Mouse (Mus musculus) neural tube, embryonic 10.5 days (tissue): ENCODE results near the gene Kptn.

ENCODE experiments used
- DNase-seq: peaks from one replicate; pipeline ENCODE4 v3.0.0-alpha.2; 2017; ENCODE audit warnings: low spot score; ENCODE audit errors: extremely low spot score

Kptn gene

DNA sequence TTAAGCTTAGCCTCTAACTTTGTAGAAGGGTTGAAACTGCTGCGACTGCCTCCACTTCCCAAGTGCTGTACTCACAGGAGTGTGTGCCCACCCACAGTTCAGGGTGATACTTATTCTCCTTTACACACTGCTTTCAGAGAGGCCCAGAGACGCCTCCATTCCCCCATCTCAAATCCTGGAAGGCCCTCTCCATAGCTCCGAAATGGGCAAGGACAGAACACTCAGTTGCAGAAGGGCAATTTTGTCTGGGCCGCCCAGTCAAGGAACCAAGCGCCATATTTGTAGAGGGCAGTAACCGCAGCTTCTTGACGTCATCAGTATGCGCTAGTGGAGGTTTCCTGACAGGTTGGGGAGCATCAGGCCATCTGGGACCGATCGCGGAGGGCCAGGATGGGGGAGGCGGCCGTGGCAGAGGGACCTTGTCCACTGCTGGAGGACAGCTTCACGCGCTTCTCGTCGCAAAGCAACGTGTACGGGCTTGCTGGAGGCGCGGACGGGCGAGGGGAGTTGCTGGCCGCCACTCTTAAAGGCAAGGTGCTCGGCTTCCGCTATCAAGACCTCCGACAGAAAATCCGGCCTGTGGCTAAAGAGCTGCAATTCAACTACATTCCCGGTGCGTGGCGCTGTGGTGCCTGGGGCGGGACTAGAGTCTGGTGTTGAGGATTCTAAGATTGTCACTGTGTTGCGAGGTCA is at the start of gene Kptn:
Gene Kptn (plus strand): TSS at position 327 of the 693 bp plus-strand sequence.
- DNase-seq: peak; percentile 95

GRCm38 (mm10) chr7:16070846-16071245 is 48.8 kb upstream of the Kptn start:
- no peak for DNase-seq

DNA sequence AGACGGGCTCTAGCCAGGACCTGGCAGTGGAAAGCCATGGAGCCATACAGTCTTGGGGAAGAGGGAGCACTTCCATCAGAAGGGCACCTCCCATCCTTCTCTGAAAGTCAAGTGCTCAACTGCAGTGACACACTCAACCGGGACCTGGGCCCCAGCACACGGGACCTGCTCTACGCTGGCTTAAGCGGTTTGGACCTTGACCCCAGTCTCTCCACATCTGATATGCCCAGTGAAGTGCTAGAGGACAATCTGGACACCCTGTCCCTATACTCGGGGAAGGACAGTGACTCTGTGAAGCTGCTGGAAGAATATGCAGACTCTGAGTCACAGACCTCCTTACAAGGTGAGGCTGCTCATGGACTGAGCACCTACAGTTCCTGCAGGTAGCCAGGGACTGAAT is 47.8 kb upstream of the Kptn start:
- no peak for DNase-seq

- DNase-seq: no peak
Observed at GRCm38 (mm10) chr7:16079947-16080346, 39.7 kb upstream of the Kptn start.

- no peak for DNase-seq
Observed at GRCm38 (mm10) chr7:16080581-16080980, 39.1 kb upstream of the Kptn start.

- no peak for DNase-seq
Observed at GRCm38 (mm10) chr7:16083361-16083760, 36.3 kb upstream of the Kptn start.

DNA sequence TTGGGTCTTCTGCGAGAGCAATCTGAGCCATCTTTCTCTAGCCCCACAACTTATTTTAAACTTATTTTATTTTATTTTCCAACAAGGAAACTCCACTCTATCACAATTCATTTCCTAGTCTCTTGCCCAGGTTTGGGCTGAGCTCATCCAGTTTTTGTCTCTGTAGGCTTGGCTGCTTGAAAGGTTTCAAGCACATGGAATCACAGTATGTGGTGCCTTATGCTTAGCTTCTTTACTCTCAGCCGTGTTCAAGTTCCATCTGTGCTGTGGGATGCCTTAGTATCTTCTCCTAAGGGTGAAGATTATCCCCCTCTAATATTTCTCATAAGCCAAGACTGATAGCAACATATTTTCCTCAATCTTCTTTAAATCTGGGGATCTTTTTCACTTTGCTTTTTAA is 32.1 kb upstream of the Kptn start:
- no peak for DNase-seq

- DNase-seq: no peak
Observed at GRCm38 (mm10) chr7:16094592-16094991, 25.1 kb upstream of the Kptn start.

DNA sequence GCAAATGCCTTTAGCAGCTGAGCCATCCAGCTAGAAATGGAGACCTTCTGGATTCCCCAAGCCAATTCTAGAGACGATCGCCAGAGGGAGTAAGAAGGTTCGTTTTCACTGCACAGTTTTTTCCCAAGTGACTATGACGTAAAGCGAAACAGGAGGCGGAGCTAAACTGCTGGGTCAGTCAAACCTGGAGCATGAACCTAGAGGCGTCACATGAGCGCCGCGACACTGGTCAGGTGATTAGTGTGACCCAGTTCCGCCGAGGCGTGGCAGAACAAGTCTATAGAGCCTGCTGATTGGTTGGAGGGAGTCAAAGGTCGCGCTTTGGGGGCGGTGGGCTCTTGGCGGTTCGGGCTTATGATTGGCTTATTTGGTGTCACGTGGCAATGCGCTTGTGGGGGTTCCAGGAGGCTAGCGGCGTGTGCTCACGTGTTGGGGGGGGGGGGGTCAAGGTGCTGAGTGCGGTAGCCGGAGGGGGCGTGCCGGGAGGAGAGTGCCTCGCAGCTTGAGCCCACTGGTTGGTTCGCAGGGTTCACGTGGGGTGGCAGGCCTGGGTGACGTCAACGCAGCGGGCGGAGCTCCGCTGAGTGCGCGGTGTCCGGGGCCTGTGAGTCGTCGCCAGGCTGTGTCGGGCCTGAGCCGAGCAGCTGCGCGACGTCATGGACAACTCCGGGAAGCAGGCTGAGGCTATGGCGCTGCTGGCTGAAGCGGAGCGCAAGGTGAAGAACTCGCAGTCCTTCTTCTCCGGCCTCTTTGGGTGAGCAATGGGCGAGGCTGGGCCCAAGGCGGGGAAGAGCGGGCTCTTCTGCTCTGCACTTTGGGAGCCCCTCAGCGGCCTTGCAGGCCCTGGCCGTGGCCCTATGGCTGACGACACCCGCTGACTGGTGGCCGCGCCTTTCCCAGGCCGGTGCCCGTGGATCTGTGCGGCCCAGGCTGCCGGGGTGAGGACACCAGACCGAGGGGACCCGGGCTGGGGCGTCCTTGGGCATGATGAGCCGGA is 21.4 kb upstream of the Kptn start, which contains the start of gene Napa:
Gene Napa (plus strand): TSS at position 438 of the 997 bp plus-strand sequence.
- peak; percentile 99 for DNase-seq

DNA sequence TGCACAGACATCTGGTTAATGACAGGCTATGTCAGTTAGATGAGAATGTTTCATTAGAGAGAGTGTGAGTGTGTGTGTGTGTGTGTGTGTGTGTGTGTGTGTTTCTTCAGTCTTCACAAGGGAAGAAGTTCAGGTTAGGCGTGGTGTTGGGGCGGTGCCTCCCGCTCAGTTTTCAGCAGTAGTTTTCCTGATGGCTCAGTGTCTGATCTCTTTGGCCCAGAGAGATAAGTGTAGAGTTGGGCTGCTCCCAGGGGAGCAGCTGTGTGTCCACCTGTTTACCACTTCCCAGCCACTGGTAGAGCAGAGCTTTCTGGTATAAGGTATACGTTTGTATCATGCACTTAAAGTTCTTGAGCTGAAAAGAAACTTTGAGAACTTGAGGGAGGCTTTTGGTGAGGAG is 19.8 kb upstream of the Kptn start:
- no peak for DNase-seq

DNA sequence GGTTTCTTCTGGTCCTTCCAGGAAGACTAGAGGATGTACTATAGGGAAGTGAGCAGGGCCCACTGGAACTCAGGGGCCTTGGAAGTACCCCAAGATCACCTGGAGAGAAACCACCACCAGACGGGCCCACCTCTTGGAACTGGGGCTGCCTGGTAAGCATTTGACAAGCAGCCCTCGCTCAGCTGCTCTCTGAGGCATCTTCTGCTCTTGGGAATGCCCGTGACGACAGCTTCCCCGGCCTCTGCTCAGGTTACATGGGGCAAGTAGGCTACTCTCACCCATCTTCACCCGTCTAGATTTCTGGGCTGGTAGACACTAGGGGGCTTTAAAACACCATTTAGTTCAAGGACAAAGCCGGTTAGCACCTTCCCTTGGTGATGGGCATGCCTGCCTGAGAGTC is 18.6 kb upstream of the Kptn start:
- DNase-seq: no peak

- DNase-seq: no peak
Observed at GRCm38 (mm10) chr7:16101726-16102475, 17.8 kb upstream of the Kptn start.

GRCm38 (mm10) chr7:16102686-16103226 is 16.9 kb upstream of the Kptn start:
- no peak for DNase-seq

- DNase-seq: no peak
Observed at GRCm38 (mm10) chr7:16103760-16104159, 15.9 kb upstream of the Kptn start.

GRCm38 (mm10) chr7:16104611-16105388 is 14.9 kb upstream of the Kptn start:
- no peak for DNase-seq

DNA sequence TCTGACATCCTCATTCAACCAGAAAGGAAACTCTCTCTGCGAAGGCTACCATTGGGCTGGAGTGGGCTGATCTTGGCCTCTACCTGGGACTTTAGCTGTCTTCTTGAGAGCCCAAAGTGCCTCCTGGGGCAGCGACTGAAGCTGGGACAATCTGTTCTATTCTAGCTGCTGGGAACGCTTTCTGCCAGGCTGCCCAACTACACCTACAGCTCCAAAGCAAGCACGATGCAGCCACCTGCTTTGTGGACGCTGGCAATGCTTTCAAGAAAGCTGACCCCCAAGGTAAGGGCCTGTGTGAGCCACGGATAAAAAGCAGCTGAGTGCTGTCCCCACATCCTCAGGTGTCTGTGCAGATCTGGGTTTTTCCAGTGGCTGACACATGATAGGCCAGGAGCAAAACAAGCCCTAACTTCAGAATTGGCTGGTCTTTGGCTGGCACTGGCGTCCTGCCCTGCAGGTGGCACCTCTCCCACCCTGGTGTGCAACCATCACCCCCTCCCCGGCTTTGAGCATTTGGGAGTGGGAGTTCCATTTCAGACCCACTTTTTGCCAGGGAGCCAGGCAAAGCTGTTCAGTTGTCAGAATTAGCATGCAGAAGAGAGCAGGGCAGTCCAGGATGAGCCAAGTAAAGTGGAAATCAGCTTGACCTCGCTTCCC is 10.7 kb upstream of the Kptn start:
- DNase-seq: no peak

GRCm38 (mm10) chr7:16110158-16110557 is 9.5 kb upstream of the Kptn start:
- DNase-seq: no peak

DNA sequence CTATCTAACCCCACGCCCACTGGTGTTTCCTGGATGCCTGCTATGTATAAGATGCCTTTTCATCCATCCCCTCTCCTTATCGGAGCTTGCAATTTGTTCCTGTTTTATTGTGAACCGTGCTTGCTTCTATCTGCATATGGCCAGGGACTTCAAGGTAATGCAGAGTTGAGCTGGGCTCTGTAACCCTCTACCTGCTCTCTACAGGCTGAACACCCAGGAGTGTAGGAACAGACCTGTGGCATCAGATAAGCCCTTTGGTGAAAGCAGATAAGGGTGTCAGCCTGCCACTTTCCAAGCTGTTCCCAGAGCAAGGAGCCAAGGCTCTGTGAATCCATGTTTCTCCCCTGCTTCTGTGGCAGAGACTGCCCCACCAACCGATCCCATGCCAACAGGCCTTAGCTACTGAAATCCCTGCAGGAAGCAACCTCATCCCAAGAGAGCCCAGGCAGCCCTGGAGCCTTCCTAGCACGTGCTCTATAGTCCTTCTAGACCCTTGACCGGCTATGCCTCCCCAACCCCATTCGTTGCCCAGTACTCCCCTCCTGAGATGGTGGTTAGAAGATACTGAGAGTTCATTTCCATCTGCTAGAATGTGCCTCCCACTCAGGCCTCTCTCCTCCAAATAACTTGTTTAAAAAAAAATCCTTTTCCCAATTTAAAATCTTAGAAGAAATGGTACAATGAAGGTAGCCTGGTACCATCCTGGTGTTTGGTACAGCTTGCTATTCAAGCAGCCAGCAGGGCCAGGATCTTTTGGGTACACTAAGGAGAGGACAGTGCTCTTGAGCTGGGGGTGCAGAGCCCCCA is 8.2 kb upstream of the Kptn start:
- DNase-seq: no peak

- DNase-seq: no peak
Observed at GRCm38 (mm10) chr7:16116418-16116817, 3.3 kb upstream of the Kptn start.
